Mouse (Mus musculus): ENCODE measurements around the gene Adgrg5. TPM values are rescaled to one million over a fixed set of nuclear protein-coding genes. Genes with fewer than 3 reads are reported as not detected.
A peak's percentile ranks its signal among the peaks of the same experiment; 100 is the strongest.

Gene Adgrg5
- not detected for total RNA-seq (2021)
- long read RNA-seq, experiment 1: 0 reads
- long read RNA-seq, experiment 2: 0 reads

DNA sequence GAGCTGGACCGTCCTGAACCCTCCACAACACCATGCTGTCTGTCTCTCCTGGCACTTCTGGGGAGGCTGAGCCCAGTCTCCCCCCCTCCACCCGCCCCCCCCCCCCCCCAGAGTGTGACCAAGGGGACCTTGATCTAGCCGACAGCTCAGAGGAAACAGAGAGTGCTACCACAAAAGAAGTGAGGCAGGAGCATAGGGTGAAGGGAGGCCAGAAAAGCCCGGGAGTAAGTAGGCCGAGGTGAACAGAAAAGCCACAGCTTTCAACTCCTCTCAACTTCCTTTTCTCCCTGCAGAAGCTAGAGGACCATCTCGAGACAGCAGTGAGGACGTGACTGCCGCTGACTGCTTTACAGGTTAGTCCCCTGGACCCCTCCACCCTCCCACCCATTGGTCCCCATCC is at the start of gene Adgrg5:
Gene Adgrg5, plus strand, starts transcription at position 290 of the 400 bp plus-strand sequence.
- no peak for DNase-seq (ENCODE audit: low spot score in 2 of 2)

DNA sequence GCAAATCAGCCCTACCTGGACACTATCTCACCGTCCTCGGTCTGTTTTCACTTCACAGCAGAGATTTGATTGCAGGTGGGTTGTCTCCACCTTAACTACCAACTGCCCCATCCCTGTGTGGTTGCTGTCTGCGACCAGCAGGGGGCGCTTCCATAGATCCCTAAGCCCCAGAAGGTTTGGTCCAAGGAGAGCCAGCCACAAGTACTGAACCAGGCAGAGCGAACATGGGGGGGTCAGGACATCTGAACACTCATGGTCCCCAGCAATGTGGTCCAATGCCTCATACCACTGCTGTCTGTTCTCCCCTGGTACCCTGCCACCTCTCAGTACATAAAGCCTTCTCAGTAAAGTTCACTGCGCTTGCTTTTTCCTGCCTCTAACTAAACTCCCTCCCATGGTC is 49.1 kb upstream of the Adgrg5 start:
- peak; percentile 73 for DNase-seq (ENCODE audit: low spot score in 2 of 2)

DNA sequence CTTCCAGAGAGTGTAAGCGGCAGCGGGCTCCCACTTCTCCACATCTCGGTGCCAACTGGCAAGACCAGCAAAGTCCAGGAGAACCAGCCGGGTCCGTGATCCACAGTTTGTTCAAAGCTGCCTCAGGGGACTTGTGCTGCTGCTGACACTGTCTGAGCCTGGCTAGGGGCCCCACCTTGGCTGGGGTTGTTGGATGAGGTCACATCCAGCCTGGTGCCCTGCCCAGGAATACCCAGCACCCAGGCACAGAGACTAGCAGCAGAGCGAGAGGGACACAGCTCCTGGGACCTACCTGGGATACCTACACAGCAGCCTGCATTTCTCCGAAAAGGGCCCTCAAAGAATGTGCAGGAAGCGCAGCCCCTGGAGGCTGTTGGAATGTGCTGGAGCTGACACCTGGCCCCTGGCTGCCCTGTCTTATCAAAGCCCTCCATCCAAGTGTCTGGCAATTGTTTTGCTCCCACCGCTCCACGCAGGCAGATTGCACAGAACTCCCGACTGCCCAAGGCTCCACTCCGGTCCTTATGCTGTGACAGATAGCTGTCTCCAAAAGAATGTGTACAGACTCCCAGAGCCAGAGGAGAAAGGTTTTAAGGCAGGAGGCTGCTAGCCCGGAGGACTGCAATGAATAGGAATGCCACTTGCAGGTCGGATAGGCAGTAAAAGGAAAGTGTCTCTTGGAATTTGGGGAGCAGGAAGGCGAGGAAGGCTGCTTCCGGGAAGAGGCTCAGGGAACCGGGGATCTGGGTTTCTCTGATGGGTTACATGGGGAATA is 48.2 kb upstream of the Adgrg5 start:
- no peak for DNase-seq (ENCODE audit: low spot score in 2 of 2)

DNA sequence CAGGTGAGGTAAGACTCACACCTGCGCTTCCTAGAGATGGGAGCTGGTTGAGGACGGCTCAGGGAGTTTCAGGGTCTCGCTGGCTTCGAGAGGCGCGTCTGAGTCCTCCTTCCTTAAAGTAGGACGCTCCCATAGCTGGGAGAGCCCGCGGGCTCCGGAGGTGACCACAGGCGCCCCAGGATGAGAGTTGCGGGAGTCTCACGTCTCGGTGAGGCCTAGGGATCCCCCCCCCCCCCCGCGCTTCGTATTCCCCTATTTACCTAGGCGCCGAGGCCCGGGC is 47.7 kb upstream of the Adgrg5 start:
- DNase-seq (ENCODE audit: low spot score in 2 of 2): no peak

DNA sequence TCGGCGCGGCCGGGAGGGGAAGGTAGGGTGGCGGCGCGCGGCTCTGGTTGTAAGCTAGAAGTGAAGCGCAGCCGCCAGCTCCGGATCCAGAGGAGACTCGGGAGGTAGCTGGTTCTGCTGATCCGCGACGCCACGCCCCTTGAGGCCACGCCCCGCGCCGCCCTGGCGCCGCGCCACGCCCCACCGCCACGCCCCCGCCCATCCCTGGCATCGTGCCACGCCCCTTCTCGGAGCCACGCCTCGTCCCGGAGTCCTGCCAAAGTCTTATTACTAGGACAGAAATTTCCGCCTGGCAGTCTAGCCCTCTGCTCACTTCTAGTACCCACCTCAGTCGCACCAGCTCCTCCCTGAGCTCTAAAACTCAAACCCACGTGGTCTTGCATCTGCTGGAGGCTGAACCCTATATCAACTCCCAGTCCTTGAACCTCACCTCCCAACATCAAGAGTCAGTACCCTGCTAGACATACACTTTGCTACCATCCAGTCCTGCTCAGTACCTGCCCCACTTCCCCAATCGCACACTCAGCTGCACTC is 47.2 kb upstream of the Adgrg5 start, which contains the start of gene Dok4:
Gene Dok4, minus strand, starts transcription at position 134 of the 534 bp plus-strand sequence.
- DNase-seq (ENCODE audit: low spot score in 2 of 2): peak; percentile 69 to 72

DNA sequence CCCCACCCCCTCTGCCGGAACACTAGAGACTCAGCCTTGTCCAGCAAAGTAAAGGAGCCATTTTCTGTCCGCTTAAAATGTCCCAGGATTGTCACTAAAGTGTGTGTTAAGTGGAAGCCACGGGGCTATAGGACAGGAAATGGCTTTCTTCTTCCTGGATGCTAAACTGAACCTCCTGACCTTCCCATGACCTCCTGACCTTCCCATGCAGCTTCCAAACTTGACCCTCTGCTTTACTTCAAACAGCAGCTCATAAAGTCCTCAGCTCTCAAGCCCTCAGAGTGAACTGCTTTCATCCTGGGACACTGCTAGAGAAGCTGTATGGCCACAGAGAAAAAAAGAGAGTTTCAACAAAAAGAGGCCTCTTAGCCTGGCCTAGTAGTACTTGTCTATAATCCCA is 46.7 kb upstream of the Adgrg5 start:
- no peak for DNase-seq (ENCODE audit: low spot score in 2 of 2)

DNA sequence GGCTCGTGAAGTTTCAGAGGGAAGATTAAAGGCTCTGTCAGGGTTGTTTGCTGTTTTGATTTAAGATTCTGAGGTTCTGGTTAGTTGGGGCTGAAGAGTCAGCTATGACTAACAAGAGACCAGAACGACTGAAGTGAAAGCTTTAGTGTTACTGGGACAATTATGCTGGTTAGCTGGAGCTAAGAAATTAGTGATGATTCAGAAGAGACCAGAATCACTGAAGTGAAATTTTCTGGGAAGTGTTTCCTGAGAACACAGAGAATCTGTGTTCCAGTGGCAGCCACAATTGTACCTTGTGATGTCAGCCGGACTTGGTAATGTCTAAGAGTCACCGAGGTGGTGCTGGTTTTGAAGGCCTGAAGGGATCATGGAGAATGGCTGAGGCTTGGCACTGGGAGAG is 42.8 kb upstream of the Adgrg5 start:
- DNase-seq (ENCODE audit: low spot score in 2 of 2): no peak

DNA sequence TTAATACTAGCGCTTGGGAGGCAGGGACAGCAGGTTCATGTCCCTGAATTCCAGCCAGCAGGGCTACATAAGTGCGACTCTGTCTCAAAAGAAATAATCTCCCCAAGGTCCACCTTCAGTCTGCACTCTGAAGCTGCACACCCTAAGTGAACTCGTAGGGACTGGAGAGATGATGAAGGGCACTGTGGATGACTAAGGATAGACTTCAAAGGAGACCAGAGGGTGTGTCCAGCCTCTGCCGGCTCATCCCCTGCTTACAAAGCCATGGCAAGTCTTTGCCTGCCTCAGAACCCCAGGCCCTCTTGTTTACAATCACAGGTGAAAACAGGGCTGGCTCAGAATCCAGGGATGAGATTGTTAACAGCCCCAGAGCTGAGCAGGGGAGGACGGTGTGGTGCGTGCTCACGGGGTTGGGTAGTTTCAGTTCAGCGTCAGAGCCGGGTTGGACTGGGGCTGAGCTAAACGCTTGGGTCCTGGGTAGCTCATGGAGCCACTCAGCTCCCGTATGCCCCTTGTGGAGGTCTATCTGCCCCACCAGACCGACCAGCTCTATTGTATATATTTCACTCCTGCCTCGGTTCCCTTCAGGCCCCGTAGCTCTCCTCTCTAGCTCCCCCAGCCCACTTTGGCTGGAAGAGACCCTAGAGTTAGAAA is 35.0 kb upstream of the Adgrg5 start:
- DNase-seq (ENCODE audit: low spot score in 2 of 2): no peak

DNA sequence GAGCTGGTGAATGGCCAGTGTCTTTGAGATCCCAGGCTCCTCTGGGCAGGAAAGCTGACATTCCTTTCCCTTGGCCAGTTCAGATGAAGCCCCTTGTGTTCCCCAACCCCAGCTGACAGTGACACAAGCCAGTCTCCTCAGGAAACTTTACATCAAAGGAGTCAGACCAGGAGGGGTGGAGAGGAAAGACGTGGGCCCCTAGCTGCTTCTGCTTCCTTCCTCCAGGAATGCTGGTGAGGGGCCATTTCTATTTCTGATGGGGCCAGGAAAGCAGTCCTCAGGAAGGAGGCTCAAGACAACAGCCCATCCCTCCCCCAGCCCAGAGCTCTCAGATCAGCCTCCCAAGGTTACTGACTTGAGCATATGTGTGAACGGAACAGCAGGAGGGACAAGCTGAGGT is 30.6 kb upstream of the Adgrg5 start:
- DNase-seq (ENCODE audit: low spot score in 2 of 2): no peak

DNA sequence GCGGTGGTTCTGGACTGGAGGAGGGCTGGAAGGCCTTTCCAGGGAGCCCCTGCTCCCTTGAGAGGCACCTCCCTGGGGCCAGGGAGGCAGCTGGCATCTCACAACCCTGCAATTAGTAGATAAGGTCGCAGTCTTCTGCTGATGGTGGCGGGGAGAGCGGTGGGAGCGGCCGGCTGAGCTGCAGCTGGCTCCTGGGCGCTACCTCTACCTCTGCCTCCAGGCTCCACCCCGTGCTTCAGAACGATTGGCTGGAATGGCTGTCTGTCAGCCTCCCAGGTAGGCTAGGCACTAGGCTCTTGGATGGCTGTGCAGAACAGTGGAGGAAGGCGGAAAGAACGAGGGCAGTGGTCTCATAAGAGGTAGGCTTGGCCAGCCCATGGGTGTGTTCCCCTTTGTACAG is 24.2 kb upstream of the Adgrg5 start:
- no peak for DNase-seq (ENCODE audit: low spot score in 2 of 2)

DNA sequence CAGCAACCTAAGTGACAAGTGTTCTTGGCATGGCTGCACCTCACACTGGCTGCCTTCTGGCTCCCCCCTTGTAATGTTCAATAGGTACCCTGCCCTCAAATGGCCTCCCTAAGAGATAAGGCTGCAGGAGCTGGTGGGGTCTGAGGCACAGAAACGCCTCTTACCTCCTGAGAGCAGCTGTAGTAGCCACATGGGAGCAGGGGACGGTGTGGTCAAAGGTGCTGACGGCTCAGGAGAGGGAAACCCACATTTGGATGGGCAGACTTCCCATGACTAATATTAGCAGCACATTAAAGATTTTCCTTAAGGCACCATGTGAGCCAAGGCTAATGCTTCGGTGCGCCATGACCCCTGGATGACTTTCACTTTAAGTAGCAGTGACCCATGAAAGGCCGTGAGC is 22.9 kb upstream of the Adgrg5 start:
- DNase-seq (ENCODE audit: low spot score in 2 of 2): no peak

DNA sequence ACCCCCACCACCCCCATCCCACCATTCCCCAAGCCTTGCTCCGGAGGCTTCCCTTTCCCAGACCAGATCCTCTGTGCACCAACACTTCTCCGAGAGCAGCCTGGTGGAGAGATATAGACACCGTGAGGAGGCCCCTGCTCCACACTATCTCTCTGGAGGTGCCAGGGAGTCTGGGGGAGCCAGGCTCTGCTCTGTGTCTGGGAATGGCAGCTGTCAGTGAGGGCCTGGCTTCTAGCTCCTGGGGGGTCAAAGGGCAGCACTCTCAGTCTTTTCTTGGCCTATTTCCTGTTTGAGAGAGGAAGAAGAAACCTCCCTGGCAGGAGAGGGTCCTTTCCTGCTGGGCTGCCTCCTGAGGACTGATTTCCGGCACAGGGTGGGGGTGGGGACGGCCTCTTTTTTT is 22.5 kb upstream of the Adgrg5 start:
- DNase-seq (ENCODE audit: low spot score in 2 of 2): no peak

DNA sequence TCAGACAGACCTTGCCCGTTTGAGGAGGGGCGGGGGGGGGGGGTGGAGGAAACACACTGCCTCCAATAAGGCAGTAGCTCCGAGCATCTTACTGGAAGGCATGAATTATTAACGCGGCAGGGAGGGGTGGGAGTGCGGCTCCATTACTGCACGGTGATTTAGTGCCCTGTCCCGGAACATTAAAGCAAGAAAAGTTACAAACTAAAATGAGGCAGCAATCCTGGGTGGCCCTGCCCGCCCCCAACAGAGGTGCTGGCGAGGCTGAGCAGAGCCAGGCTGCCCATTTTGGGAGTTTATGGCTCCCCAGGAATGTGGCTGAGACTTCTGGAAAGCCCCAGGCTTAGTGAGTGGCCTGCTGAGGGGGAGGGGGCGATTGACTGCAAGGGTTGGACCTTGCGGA is 19.8 kb upstream of the Adgrg5 start:
- no peak for DNase-seq (ENCODE audit: low spot score in 2 of 2)

DNA sequence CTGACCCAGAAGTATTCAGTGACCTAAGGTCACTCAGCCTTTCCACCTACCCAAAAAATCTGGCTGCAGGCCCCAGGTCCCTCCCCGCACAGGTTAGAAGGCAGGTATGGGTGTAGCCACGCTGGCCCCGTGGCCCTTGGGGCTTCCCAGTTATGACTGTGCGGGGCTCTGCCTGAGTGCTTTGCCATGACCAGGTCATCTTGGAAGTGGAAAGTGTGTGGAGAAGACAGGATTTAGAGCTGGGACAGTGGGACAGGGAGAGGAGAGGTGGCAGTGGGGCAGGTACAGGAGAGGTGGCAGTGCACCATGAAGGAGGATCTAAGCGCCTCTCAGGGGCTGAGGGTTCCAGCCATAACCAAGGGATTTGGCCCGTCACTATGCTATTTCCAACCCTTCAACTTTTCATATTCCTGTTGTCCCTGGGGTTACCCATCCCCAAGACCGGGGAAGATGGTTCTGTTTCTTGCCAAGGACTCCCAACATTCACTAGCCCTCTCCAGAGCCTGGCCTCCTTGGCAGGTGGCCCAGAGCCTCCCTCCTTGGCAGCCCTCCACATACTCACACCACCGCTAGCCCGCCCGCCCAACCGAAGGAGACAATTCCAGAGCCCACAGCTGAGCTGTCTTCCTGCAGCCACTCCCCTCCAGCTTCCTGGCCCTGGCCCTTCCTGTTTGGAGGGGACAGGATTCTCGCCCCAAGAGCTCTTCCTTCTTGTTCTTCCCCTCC is 18.9 kb upstream of the Adgrg5 start:
- peak; percentile 11 to 44 for DNase-seq (ENCODE audit: low spot score in 2 of 2)

DNA sequence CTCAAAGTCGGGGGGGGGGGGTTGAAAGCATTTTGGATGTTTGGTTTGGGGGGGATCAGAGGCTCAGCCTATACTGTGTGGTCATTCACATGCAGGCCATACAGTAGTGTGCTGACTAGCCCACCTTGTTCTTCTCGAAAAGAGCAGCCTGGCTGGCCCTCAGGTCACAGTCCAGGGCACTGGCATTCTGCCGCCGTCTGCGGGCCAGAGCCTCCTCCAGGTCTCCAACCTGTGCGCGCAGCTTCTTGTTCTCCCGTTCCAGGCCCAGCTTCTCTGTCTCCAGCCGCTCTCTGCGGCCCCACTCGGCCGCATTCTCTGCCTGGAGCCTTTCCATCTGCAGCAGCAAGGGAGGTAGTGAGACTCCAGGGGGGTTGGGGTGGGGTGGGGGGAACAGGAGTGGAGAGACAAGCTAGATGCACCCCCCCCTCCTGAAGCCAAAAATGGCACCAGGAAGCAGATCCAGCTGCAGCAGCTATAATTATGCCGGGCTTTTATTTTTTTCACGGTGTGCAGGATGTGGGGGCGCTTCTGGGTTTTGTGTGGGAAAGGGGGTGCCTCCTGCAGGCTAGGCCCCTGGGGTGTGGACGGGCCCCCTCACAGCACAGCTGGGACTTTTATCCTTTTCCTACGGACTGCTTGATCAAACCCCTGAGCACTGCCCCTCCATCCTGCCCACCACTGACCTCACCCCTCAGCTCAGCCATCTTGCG is 15.7 kb upstream of the Adgrg5 start:
- DNase-seq (ENCODE audit: low spot score in 2 of 2): no peak

DNA sequence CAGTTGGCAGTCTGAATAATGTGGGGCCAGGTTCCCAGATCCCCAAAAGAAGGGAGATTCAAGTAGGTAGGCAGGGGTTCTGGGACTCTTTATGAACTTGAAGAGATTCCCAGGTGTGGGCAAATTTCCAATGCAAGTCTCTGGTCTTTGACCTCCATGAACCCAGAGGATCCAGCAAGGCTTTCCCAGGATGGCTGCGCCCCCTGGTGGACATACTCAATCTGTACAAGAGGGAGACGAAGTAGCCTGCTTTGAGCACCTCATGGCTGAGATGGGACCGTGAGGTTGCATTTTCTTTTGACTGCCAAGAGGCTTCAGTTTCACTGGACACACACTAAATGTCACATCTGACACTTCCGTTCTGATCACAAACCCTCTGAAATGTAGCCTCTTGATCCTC is 14.6 kb upstream of the Adgrg5 start:
- peak; percentile 66 to 79 for DNase-seq (ENCODE audit: low spot score in 2 of 2)

DNA sequence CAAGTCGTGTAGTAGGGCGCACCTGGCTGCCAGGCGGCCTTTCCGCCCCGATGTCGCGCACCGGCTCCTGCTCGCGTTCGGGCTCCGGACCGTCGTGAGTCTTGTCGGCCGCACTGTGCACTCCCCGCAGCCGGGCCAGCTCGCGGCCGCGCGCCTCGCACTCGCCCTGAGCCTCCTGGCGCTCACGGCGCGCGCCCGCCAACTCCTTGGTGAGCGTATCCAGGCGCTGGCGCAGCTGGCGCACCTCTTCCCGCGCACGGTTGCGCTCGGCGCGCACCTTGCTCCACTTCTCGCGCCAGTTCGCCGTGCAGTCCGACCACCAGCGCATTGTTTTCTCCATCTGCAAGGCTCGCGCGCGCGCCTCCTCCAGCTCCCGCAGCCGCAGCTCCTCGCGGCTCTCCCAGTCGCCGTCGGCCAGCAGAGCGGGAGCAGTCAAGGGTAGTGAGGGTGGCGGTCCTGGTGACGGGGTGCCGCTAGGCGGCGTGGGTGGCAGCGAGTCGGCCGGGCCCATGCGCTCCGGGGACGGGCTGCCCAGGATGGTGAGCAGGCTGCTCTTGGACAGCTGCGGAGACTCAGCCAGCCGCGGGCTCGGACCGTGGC is 10.3 kb upstream of the Adgrg5 start:
- DNase-seq (ENCODE audit: low spot score in 2 of 2): peak; percentile 54 to 59

DNA sequence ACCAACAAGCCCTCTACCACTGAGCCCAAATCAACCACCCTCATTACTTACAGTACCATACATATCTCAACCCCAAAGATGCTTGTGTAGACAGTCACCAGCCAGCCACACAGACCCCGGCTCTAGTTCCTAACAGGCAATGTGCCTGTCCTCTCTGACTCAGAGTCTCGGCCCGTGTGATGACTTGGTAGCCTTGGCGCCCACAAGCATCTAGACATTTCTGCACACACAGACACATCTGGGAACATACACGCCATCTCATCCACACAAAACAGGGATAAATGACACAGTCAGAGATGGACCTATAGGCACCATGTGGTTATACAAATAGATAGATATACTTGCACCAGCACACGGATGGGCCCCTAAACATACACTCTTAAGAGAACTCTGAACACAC is 9.2 kb upstream of the Adgrg5 start:
- DNase-seq (ENCODE audit: low spot score in 2 of 2): no peak

DNA sequence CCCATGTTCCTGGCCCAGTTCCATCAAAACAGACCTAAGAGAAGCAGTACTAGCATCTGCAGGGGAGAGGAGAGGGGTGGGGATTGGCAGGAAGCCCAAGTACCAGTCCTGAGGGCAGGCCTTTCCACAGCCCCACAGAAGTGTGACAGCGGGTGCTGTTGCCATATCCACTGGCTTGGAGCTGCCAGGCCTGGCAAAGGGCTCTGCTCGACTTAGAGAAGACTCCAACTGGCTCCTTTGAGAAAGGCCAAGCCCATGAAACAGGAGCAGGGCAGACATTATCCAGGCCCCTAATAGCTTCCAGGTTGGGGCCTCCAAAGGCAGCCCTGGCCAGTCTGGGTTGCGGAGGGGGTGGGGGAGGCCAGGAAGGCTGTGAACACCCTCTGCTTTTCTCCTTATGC is 8.8 kb upstream of the Adgrg5 start:
- no peak for DNase-seq (ENCODE audit: low spot score in 2 of 2)

DNA sequence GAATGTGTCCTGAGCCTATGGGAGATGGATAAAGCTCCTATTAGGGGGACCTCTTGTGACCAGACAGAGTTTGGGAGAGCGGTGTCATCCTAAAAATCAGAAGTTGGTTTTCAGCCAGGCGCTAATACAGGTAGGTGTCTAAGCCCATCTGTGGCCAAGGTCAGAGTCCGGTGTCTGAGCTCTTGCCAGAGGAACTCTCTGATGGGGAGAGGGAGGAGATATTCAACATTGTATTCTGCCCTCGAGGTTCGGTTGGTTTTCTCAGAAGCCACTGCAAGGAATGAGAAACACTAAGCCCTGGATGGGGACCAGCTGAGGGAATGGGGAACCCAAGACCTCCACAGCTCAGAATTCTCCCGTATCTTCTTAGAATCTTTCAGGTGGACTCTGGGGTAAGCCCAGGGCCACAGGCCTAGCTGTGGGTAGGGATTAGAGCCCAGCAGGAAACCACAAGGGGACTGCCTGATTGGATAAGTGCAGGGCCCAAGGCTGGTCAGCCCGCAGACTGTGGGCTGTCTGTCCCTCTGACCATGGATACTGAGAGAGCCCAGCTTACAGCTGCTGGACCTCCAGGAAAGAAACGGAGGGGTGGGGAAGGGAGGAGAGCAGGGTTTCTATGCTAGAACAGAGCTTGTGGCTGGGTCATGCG is 7.1 kb upstream of the Adgrg5 start:
- no peak for DNase-seq (ENCODE audit: low spot score in 2 of 2)

DNA sequence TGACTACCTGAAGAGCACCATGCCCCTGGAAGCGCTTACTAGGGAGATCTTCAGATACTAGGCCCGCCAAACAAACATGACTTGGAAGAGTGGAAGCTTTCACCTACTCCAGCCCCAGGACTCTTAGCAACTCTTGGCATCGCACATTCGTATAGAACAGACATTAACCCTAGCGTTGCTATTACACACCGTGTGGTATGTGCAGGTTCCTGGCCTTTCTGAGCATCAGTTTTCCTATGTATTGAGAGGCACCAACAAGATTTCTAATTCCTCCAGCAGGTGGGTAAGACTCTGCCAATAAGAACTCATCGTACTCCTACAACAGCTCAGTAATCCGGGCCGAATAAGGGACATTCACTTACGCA is 6.6 kb upstream of the Adgrg5 start:
- no peak for DNase-seq (ENCODE audit: low spot score in 2 of 2)
